ENCODE assay signal across 25 mouse cellular contexts in genomic region chr9:61265466-61265865, GRCm38 (mm10).
"Had no signal": no experiment of that assay in that cellular context is flagged by ENCODE, and none has a peak within 500 bp of the region (broad histone marks: within the 10 kb centered on the region; RNA-seq: fewer than 3 reads in every experiment).

No protein-coding gene starts in this region.

- H3K4me3 ChIP-seq: embryonic facial prominence, embryonic 10.5 days; embryonic facial prominence, embryonic 12.5 days; embryonic facial prominence, embryonic 13.5 days; embryonic facial prominence, embryonic 15.5 days; erythroblast, embryonic 14.5 days; forebrain, embryonic 10.5 days; forebrain, embryonic 12.5 days; forebrain, embryonic 13.5 days; forebrain, embryonic 15.5 days; gastrocnemius, adult 2 months; heart, adult 2 months had no signal

- H3K9me3 ChIP-seq: embryonic facial prominence, embryonic 13.5 days; embryonic facial prominence, embryonic 15.5 days; forebrain, embryonic 15.5 days had no signal

- H3K27me3 ChIP-seq: embryonic facial prominence, embryonic 12.5 days; forebrain, embryonic 15.5 days had no signal

- H3K9ac ChIP-seq: embryonic facial prominence, embryonic 12.5 days; embryonic facial prominence, embryonic 13.5 days; embryonic facial prominence, embryonic 15.5 days; forebrain, embryonic 12.5 days; forebrain, embryonic 13.5 days; forebrain, embryonic 15.5 days; forebrain, postnatal 0 days had no signal

- H3K36me3 ChIP-seq: embryonic facial prominence, embryonic 12.5 days; embryonic facial prominence, embryonic 13.5 days; embryonic facial prominence, embryonic 15.5 days; forebrain, embryonic 10.5 days; forebrain, embryonic 12.5 days; forebrain, embryonic 15.5 days had no signal

- H3K27ac ChIP-seq: embryonic facial prominence, embryonic 10.5 days; embryonic facial prominence, embryonic 12.5 days; embryonic facial prominence, embryonic 13.5 days; embryonic facial prominence, embryonic 15.5 days; forebrain, embryonic 10.5 days; forebrain, embryonic 12.5 days; forebrain, embryonic 13.5 days; forebrain, embryonic 15.5 days; gastrocnemius, adult 2 months; heart, adult 2 months had no signal

- DNase-seq: cerebellum, adult 9-10 months; cerebellum, adult 9-11 months; cerebellum, postnatal 10 days; cerebellum, postnatal 14 days; cerebellum, postnatal 25 days; cerebellum, postnatal 36 days; embryo, embryonic 11 days; forebrain, postnatal 0 days; gastrocnemius, adult 2 months; gastrocnemius, postnatal 10 days; gastrocnemius, postnatal 14 days; gastrocnemius, postnatal 25 days; gastrocnemius, postnatal 36 days; heart, adult 11 months; heart, adult 18-20 months; heart, adult 2 months had no signal
